Mouse (Mus musculus) frontal cortex, postnatal 36 days (tissue): ENCODE results near the gene Lix1l.

Experiments used
- DNase-seq, 2 experiments: peaks; one replicate each; pipeline ENCODE4 v3.0.0; 2022; ENCODE audit warnings: low spot score in 2 of 2

The Lix1l gene

GRCm38 (mm10) chr3:96674442-96674841 is 73.5 kb downstream of the Lix1l start:
- no peak for DNase-seq

- no peak for DNase-seq
Measured at GRCm38 (mm10) chr3:96675171-96675570, 74.2 kb downstream of the Lix1l start.

GRCm38 (mm10) chr3:96675690-96676089 is 74.7 kb downstream of the Lix1l start:
- DNase-seq, result no peak
